Mouse (Mus musculus) embryonic facial prominence, embryonic 12.5 days (tissue): ENCODE results near the gene Rgs6. TPM values are rescaled to one million over a fixed set of nuclear protein-coding genes. Genes with fewer than 3 reads are reported as not detected.

ENCODE experiments used
- ATAC-seq: fragments of 200-750 bp; cut with Nextera tagmentation; 2 replicates; pipeline ENCODE4 v1.8.0; 2017; ENCODE audit not compliant: insufficient number of reproducible peaks, insufficient read depth, low FRiP score, low TSS enrichment
- H3K27ac ChIP-seq: fragments of 300-500 bp; sonication (generic); 2 replicates; pipeline ENCODE4 v1.5.1; 2016; ENCODE audit warnings: mild to moderate bottlenecking
- H3K27me3 ChIP-seq: fragments of 300-500 bp; sonication (generic); 2 replicates; pipeline ENCODE4 v1.6.1; 2016; ENCODE audit warnings: mild to moderate bottlenecking, moderate library complexity
- H3K36me3 ChIP-seq: fragments of 300-500 bp; sonication (generic); 2 replicates; pipeline ENCODE4 v1.6.1; 2016; ENCODE audit warnings: mild to moderate bottlenecking
- H3K4me1 ChIP-seq: fragments of 300-500 bp; sonication (generic); 2 replicates; pipeline ENCODE4 v1.6.1; 2016
- H3K4me2 ChIP-seq: fragments of 300-500 bp; sonication (generic); replicated peaks from 2 replicates; pipeline ENCODE4 v1.6.1; 2016; ENCODE audit warnings: mild to moderate bottlenecking, moderate library complexity
- H3K4me3 ChIP-seq: fragments of 300-500 bp; sonication (generic); 2 replicates; pipeline ENCODE4 v1.5.1; 2016; ENCODE audit warnings: mild to moderate bottlenecking
- H3K9ac ChIP-seq: fragments of 300-500 bp; sonication (generic); 2 replicates; pipeline ENCODE4 v1.6.1; 2016; ENCODE audit warnings: mild to moderate bottlenecking, moderate library complexity
- H3K9me3 ChIP-seq: fragments of 300-500 bp; sonication (generic); 2 replicates; pipeline ENCODE4 v1.6.1; 2016; ENCODE audit warnings: mild to moderate bottlenecking, moderate library complexity
- WGBS: fragments of 180-500 bp; shearing (Covaris S2); methylation state at CpG from one replicate; pipeline ENCODE4 v1.1.7; 2016; 5-methylcytosine and 5-hydroxymethylcytosine counted together
- polyA plus RNA-seq: library from polyadenylated mRNA; unstranded; fragments of >200 nt; fragmentation: Nextera tagmentation; extraction: Ambion mirVana; gene quantifications from 2 replicates; pipeline ENCODE4 v1.2.1, GENCODE M21; 2016

The Rgs6 gene
- polyA plus RNA-seq, 1 experiment from 2014 or later: 3.7 TPM

DNA sequence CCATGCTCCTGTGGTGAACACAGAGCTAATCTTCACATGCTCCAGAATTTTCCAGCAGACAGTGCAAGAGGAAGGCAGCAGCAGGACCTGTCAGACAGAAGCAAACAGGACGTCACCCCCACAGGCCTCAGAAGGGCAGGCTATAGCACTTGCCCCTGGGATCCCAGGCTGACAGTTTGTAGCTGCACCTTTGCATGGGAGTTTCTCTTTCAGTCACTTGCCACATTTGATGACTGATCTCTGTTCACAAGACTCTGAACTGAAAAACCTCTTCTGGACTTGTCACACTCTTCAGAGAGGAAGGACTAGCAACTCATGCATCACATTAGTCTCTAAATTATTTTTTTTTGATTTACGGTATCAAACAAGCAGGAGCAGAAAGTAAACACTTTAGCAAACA, 126.2 kb downstream of the Rgs6 start:
- H3K27me3 ChIP-seq: no peaks in the 10 kb centered on the region
- no peak for ATAC-seq
- H3K9ac ChIP-seq: no peak overlapping the region
- no peak overlapping the region for H3K4me2 ChIP-seq
- H3K4me1 ChIP-seq: no peaks in the 10 kb centered on the region
- H3K36me3 ChIP-seq: no peaks in the 10 kb centered on the region
- no peak overlapping the region for H3K4me3 ChIP-seq
- WGBS: 68% methylated on average over 2 of the region's 2 CpGs
- no peak overlapping the region for H3K27ac ChIP-seq
- H3K9me3 ChIP-seq: no peaks in the 10 kb centered on the region

DNA sequence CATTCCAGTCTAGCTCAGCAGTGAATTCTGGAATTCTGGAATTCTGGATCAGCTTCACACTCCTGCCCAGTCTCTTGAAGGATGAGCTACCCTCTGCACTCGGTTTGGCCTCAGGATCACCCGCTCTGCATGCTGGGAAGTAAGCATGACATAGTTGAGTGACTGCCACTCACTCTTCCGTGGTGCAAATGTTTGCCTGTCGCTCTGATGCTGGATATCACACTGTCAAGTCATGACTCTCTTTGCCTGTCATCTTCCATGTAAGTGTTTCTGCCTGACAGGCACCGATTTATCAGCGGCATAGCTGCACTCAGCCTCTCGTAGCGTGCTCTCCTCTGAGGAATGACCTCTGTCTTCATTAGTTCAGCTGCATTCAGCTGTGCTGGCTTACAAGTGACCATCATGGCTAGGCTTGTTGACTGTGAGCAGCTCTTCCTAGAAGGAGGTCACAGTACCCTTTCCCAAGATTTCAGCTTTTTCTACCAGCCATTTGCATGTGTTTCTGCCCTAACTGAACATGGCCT, 135.0 kb downstream of the Rgs6 start:
- ATAC-seq: no peak
- H3K4me3 ChIP-seq: no peak overlapping the region
- no peaks in the 10 kb centered on the region for H3K36me3 ChIP-seq
- H3K4me1 ChIP-seq: no peaks in the 10 kb centered on the region
- no peaks in the 10 kb centered on the region for H3K9me3 ChIP-seq
- H3K27ac ChIP-seq: no peak overlapping the region
- no peaks in the 10 kb centered on the region for H3K27me3 ChIP-seq
- H3K4me2 ChIP-seq: no peak overlapping the region
- WGBS: 89% methylated on average over 8 of the region's 8 CpGs
- H3K9ac ChIP-seq: no peak overlapping the region

DNA sequence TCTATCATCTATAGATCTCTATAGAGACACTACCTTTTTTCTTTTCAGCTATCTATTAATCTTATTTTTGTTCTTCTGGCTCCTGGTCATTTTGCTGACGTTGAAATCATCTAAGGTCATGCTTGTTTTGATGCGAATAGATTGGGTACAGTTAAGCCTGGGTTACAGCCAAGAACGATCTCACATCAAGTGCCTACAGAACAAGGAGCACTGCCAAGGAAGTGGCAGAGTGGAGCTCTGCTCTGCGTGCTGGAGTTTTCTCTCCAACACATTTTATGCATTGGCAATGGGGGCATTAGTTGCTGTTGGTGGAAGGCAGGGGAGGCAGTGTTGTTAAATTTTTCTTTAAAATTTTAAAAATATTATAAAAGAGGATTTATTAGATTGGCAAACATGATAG, 138.2 kb downstream of the Rgs6 start:
- H3K9me3 ChIP-seq: no peaks in the 10 kb centered on the region
- H3K4me3 ChIP-seq: no peak overlapping the region
- no peaks in the 10 kb centered on the region for H3K4me1 ChIP-seq
- H3K9ac ChIP-seq: no peak overlapping the region
- no peak overlapping the region for H3K27ac ChIP-seq
- whole genome bisulfite sequencing: 89% methylated on average over 4 of the region's 4 CpGs
- ATAC-seq: no peak
- no peaks in the 10 kb centered on the region for H3K36me3 ChIP-seq
- no peak overlapping the region for H3K4me2 ChIP-seq
- no peaks in the 10 kb centered on the region for H3K27me3 ChIP-seq

DNA sequence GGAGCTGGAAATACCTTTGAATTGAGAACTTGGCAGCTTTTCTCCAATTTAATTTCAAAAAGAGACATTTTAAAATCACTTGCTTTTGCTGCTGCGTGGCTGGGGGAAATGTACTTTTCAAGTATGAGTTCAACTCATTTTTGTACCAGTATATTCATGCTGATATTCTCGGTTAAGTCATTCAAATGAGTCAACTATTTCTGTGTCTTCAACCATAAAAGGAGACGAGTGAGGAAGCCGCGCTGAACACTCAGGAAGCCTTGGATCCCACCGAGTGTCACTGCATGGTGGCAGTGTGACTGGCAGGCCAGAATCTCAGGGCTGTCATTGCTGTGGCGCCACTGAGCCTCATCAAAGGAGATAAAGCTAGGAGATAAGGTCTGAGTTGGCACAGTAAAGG, 143.5 kb downstream of the Rgs6 start:
- no peak for ATAC-seq
- Histone ChIP-seq H3K9me3 (no peaks in the 10 kb centered on the region), H3K27me3 (no peaks in the 10 kb centered on the region), H3K27ac (no peak overlapping the region), H3K4me2 (no peak overlapping the region), H3K36me3 (no peaks in the 10 kb centered on the region), H3K4me1 (no peaks in the 10 kb centered on the region), H3K4me3 (no peak overlapping the region), H3K9ac (no peak overlapping the region)
- 79% methylated on average over 7 of the region's 7 CpGs for WGBS

DNA sequence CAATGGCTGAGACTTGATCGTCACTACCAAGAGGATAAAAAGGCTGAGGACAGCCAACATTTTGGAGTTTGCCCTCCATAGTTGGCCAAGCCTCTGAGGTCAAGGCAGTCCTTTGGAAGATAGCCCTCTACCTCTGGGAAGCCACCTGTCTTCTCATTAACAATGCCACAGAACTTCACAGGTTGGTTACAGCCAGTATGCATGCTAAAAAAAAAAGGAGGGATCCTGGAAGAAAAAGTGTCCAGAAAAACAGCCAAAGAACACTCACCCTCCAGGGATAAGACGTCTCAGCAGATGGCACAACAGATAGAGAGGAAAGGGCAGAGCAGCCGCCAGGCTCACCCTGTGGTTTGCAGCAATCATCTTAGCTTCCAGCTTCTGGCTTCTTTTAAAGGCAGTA, 154.9 kb downstream of the Rgs6 start:
- H3K36me3 ChIP-seq: no peaks in the 10 kb centered on the region
- no peak overlapping the region for H3K27ac ChIP-seq
- H3K27me3 ChIP-seq: no peaks in the 10 kb centered on the region
- no peak overlapping the region for H3K4me3 ChIP-seq
- no peak overlapping the region for H3K9ac ChIP-seq
- H3K9me3 ChIP-seq: no peaks in the 10 kb centered on the region
- 80% methylated on average over 3 of the region's 3 CpGs for WGBS
- no peaks in the 10 kb centered on the region for H3K4me1 ChIP-seq
- no peak overlapping the region for H3K4me2 ChIP-seq
- ATAC-seq: no peak

DNA sequence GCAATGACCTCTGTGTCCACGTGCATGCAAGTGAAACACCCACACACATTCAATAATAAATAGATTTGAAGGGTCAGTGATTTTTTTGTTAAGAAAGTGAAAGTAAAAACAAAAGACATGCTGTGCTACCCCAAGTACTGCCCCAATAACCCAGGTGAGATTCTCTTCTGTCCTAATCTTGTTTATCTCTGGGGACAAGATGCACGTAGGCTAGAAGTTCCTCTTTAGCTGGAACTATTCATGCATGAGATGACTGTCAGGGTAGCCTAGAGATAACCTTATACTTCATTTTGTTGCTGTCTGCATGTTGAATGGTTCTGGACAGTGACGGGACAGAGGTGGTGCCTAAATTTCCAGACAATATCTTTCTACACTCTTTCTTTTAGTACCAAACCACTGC, 155.9 kb downstream of the Rgs6 start:
- WGBS: 72% methylated on average over 3 of the region's 3 CpGs

DNA sequence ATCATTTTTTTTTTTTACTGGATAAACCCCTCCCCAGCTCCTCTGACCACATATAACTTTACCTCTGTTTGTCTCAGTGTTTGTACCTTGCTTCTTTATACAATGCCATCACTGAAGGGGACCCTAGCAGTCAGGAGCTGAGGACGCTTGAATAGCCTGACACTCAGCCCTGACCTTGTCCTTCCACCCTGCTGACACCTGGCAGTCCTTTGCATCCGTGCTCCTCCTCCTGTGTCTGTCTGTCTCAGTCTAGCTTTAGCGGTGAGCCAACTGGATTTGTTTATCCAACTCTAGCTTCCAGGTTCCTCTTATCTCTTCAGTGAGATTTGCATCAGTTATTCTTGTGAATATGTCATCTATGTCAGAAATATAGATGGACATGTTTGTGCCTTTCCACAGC, 156.7 kb downstream of the Rgs6 start:
- no peaks in the 10 kb centered on the region for H3K36me3 ChIP-seq
- H3K9ac ChIP-seq: no peak overlapping the region
- H3K27ac ChIP-seq: no peak overlapping the region
- H3K9me3 ChIP-seq: no peaks in the 10 kb centered on the region
- no peak overlapping the region for H3K4me3 ChIP-seq
- no peak for ATAC-seq
- no peak overlapping the region for H3K4me2 ChIP-seq
- WGBS: 50% methylated on average over 3 of the region's 3 CpGs
- H3K4me1 ChIP-seq: no peaks in the 10 kb centered on the region
- no peaks in the 10 kb centered on the region for H3K27me3 ChIP-seq

More for the DNA sequence above, 155.9 kb downstream of the Rgs6 start:
- no peak for ATAC-seq
- no peaks in the 10 kb centered on the region for H3K27me3 ChIP-seq
- no peaks in the 10 kb centered on the region for H3K9me3 ChIP-seq
- no peak overlapping the region for H3K4me3 ChIP-seq
- H3K9ac ChIP-seq: no peak overlapping the region
- H3K4me2 ChIP-seq: no peak overlapping the region
- H3K36me3 ChIP-seq: no peaks in the 10 kb centered on the region
- H3K4me1 ChIP-seq: no peaks in the 10 kb centered on the region
- no peak overlapping the region for H3K27ac ChIP-seq

DNA sequence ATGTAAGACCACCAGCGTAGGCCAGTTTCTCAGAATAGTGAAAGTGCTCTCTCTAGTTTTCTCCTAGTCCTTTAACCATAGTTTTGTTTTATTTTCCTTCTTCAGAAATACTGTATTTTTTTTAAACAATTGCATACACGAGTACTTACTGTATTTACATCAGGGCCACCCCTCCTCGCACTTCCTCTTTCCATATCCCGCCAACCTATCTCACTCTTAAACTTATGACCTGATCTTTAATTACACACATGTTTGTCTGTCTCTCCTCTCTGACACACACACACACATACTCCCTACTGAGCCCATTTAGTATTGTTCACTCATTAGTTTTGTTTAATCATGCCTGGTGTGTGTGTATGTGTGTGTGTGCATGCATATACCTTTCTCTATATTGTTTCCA, 159.0 kb downstream of the Rgs6 start:
- Histone ChIP-seq H3K9ac (no peak overlapping the region), H3K4me2 (no peak overlapping the region), H3K27ac (no peak overlapping the region), H3K27me3 (no peaks in the 10 kb centered on the region), H3K4me1 (no peaks in the 10 kb centered on the region), H3K4me3 (no peak overlapping the region), H3K36me3 (no peaks in the 10 kb centered on the region), H3K9me3 (no peaks in the 10 kb centered on the region)
- 84% methylated on average over 4 of the region's 4 CpGs for WGBS
- no peak for ATAC-seq

DNA sequence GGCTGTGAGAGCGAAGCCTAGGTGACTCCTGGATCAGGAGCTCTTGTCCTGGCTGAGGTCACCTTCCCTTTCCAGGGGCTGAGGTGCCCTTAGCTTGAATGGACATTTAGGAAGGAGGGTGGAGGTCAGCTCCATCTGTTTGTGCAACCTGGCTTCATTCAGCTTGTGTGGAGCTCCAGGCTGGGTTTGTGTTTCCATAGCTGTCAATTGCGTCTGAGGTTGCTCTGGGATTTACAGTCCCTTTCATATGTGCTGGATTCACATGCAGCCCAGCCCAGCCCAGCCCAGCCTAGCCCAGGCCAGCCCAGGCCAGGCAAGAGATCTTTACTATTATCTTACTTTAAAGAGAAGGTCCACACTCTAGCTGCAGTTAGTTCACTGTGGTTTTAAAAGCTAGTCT, 163.8 kb downstream of the Rgs6 start:
- 57% methylated on average over 2 of the region's 2 CpGs for WGBS
- no peaks in the 10 kb centered on the region for H3K36me3 ChIP-seq
- H3K4me1 ChIP-seq: no peaks in the 10 kb centered on the region
- H3K4me3 ChIP-seq: no peak overlapping the region
- no peak overlapping the region for H3K4me2 ChIP-seq
- H3K9ac ChIP-seq: no peak overlapping the region
- H3K27ac ChIP-seq: no peak overlapping the region
- H3K27me3 ChIP-seq: no peaks in the 10 kb centered on the region
- no peaks in the 10 kb centered on the region for H3K9me3 ChIP-seq
- ATAC-seq: no peak

DNA sequence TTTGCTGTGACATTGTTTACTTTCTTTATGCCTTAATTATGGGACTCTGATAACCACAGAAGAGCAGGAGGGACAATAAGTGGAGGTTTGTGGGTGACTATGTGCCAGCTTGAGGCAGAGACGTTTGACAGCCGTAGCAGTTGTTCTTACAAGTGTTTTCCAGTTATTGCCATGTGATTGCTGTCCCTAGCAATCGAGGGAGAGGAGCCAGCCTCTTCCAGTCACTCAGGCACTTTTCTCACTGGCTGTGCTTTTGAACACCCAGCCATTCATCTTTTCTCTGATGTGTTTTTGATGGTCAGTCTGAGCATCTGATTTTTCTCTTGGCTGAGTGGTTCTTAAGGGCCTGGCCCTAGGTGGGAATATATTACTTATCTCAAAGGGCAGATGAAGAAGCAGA, 166.4 kb downstream of the Rgs6 start:
- no peak overlapping the region for H3K27ac ChIP-seq
- H3K9me3 ChIP-seq: 0 out of 2 replicates have a peak, but pooled peaks cover 4% of the 10 kb centered on the region
- 72% methylated on average over 3 of the region's 3 CpGs for WGBS
- no peaks in the 10 kb centered on the region for H3K4me1 ChIP-seq
- no peaks in the 10 kb centered on the region for H3K27me3 ChIP-seq
- H3K9ac ChIP-seq: no peak overlapping the region
- H3K4me3 ChIP-seq: no peak overlapping the region
- ATAC-seq: no peak
- H3K4me2 ChIP-seq: no peak overlapping the region
- H3K36me3 ChIP-seq: no peaks in the 10 kb centered on the region

DNA sequence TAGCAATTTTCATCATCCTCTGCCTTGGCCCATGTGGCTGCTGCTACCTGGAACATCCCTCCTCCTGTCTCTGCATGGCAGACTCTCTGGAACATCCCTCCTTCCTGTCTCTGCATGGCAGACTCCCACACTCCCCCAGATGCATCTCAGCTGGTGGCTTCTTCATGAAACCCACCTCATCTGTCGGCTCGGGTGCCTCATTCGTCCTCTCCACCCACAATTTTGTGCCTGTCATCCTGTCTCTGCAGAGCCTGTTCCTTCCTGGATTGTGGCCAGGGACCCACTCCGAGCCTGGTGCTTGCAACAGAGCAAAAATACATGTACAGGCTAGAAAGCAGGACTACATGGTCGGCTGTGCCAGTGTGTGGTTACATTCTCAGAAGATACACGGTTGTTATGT, 168.7 kb downstream of the Rgs6 start:
- Histone ChIP-seq H3K9ac (no peak overlapping the region), H3K4me2 (no peak overlapping the region), H3K36me3 (no peaks in the 10 kb centered on the region), H3K27me3 (no peaks in the 10 kb centered on the region), H3K4me3 (no peak overlapping the region), H3K9me3 (0 out of 2 replicates have a peak, but pooled peaks cover 4% of the 10 kb centered on the region), H3K4me1 (no peaks in the 10 kb centered on the region), H3K27ac (no peak overlapping the region)
- WGBS: 67% methylated on average over 6 of the region's 6 CpGs
- no peak for ATAC-seq

DNA sequence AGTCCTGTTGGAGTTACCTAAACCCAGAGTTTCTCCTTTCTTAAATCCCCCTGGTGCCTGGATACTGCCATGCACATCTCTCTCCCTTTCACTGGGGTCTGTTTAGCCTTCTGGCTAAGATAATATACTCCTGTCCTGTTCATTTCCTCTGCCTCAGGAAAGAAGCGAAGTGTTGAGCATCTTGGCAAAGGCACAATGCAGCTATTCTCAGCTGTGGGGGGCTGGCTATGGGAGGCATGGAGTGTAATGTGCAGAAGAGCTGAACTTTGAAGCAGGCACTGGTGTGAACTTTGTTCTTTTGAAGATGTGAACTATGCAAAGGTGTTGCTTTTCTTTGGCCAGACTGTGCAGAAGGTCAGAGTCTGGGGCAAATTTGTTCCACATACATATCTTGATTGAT, 169.3 kb downstream of the Rgs6 start:
- H3K36me3 ChIP-seq: no peaks in the 10 kb centered on the region
- H3K27ac ChIP-seq: no peak overlapping the region
- ATAC-seq: no peak
- no peak overlapping the region for H3K4me2 ChIP-seq
- no peaks in the 10 kb centered on the region for H3K27me3 ChIP-seq
- WGBS: 44% methylated on average over 1 of the region's 1 CpGs
- H3K4me1 ChIP-seq: no peaks in the 10 kb centered on the region
- no peak overlapping the region for H3K9ac ChIP-seq
- H3K4me3 ChIP-seq: no peak overlapping the region
- H3K9me3 ChIP-seq: 0 out of 2 replicates have a peak, but pooled peaks cover 4% of the 10 kb centered on the region

DNA sequence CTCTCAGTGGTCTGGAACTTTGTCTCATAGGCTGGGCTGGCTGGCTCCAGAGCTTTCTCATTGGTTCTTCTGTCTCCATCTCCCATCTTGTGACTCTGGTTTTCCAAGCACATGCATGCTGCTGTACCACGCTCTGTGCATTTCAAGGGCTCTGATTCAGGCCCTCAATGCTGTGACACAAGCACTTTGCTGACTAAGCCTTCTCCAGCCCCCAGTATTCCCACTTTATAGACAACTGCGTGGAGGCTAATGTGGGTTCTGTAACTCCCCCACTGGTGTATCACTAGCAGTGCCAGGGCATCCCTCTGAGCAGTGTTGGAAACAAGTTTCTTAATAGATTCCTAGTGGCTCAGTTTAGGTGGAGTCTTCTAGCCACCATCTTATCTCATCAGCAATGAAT, 174.0 kb downstream of the Rgs6 start:
- Histone ChIP-seq H3K4me2 (no peak overlapping the region), H3K9me3 (0 out of 2 replicates have a peak, but pooled peaks cover 4% of the 10 kb centered on the region), H3K9ac (no peak overlapping the region), H3K4me3 (no peak overlapping the region), H3K36me3 (no peaks in the 10 kb centered on the region), H3K4me1 (no peaks in the 10 kb centered on the region), H3K27ac (no peak overlapping the region), H3K27me3 (no peaks in the 10 kb centered on the region)
- 89% methylated on average over 2 of the region's 2 CpGs for WGBS
- ATAC-seq: no peak
